Mouse (Mus musculus): Measurements from ENCODE around the gene Gm17655. TPM values are rescaled to one million over a fixed set of nuclear protein-coding genes. Genes with fewer than 3 reads are reported as not detected.
"Not testable (repeated sequence)": the region's sequence is repeated elsewhere in the genome, so short reads cannot be mapped to it uniquely, and the experiment has no call there.

The Gm17655 gene
- polyA plus RNA-seq (2015; fragmentation: Nextera tagmentation; extraction: Ambion mirVana): 4.7 and 8.9 TPM in 2 replicates

DNA sequence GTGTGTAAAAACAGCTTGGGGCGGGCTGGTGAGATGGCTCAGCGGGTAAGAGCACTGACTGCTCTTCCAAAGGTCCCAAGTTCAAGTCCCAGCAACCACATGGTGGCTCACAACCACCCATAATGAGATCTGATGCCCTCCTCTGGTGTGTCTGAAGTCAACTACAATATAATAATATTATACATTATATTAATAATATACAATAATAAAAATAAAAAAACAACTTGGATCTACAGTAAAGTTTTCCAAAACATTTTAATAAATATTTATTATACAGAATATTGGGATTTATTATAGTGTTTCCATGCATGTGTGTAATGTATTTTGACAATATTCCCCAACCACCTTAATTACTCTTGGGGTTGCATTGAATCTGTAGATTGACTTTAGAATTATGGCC, at the start of gene Gm17655:
Gene Gm17655 (minus strand): TSS at position 101 of the 400 bp plus-strand sequence.
- not testable (repeated sequence) for H3K4me2 ChIP-seq (ENCODE audit: low read length); H3K4me3 ChIP-seq (ENCODE audit: low read depth, low read length); H3K27me3 ChIP-seq (ENCODE audit: control insufficient read depth, insufficient read depth, low read depth, low read length); H3K9ac ChIP-seq (ENCODE audit: low read depth, low read length); ATAC-seq; H3K4me1 ChIP-seq (ENCODE audit: control insufficient read depth, insufficient read depth, low read length); H3K36me3 ChIP-seq (ENCODE audit: control insufficient read depth, insufficient read depth, low read length); H3K27ac ChIP-seq (ENCODE audit: low read length)
- WGBS: 93% methylated on average over 2 of the region's 2 CpGs
- H3K9me3 ChIP-seq (replicated peaks; ENCODE audit: control insufficient read depth, low read length, poor library complexity, severe bottlenecking): peaks cover 24% of the 10 kb centered on the region

DNA sequence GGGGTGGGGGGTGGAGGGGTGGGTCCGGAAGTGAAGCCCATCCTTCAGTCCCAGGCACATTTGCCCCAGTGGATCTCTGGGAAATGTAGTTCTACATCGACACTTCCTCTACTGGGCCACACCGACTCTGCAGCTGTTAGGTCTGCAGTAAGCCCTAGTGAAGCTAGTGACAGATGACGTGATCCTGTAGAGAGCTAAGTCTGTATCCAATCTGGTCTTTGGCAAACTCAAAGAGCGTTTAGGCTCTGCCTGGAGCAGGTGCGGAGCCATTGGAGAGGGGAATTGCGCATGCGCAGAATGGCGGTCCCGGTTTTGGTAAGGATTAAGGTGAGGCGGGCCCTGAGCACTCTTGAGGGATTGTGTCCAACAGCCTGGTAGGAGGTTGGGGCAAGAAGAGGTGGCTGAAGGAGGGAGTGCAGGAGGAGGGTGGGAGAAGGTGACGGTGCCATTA, 37.7 kb upstream of the Gm17655 start, which contains the start of gene Zfp605:
Gene Zfp605 (plus strand): TSS at position 102 of the 451 bp plus-strand sequence.
- H3K27ac ChIP-seq (ENCODE audit: low read length): peak within 1 kb of the TSS; percentile 96
- under 1% methylated on average over 12 of the region's 12 CpGs for WGBS
- H3K27me3 ChIP-seq (ENCODE audit: control insufficient read depth, insufficient read depth, low read depth, low read length): no peaks in the 10 kb centered on the region
- peak within 1 kb of the TSS; percentile 69 for H3K4me3 ChIP-seq (ENCODE audit: low read depth, low read length)
- H3K9me3 ChIP-seq (replicated peaks; ENCODE audit: control insufficient read depth, low read length, poor library complexity, severe bottlenecking): no peaks in the 10 kb centered on the region
- H3K4me2 ChIP-seq (ENCODE audit: low read length): peak within 1 kb of the TSS; percentile 87
- H3K36me3 ChIP-seq (ENCODE audit: control insufficient read depth, insufficient read depth, low read length): peaks cover 28% of the 10 kb centered on the region
- peak; percentile 66 for ATAC-seq
- peaks cover 15% of the 10 kb centered on the region for H3K4me1 ChIP-seq (ENCODE audit: control insufficient read depth, insufficient read depth, low read length)
- H3K9ac ChIP-seq (ENCODE audit: low read depth, low read length): peak within 1 kb of the TSS; percentile 86

DNA sequence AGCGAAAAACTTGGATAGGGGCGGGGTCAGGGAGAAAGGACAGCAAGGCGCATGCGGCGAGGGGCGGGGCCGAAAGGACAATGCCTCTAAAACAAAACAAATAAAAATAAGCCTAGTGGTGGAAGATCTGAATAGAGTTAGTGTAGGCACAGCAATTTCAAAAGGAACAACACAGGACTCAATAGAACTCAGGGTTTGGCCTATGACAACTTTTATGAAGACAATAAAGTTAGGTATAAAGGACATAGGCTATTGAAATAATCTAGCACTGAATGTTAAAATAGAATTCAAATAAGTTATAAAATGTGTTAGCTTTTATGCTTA, 36.0 kb upstream of the Gm17655 start:
- Histone ChIP-seq H3K9ac (ENCODE audit: low read depth, low read length) (no peak overlapping the region), H3K27me3 (ENCODE audit: control insufficient read depth, insufficient read depth, low read depth, low read length) (no peaks in the 10 kb centered on the region), H3K4me3 (ENCODE audit: low read depth, low read length) (peak overlapping the region; percentile 69), H3K9me3 (replicated peaks; ENCODE audit: control insufficient read depth, low read length, poor library complexity, severe bottlenecking) (no peaks in the 10 kb centered on the region), H3K4me2 (ENCODE audit: low read length) (peak overlapping the region; percentile 90), H3K36me3 (ENCODE audit: control insufficient read depth, insufficient read depth, low read length) (peaks cover 33% of the 10 kb centered on the region), H3K4me1 (ENCODE audit: control insufficient read depth, insufficient read depth, low read length) (peaks cover 15% of the 10 kb centered on the region), H3K27ac (ENCODE audit: low read length) (peak overlapping the region; percentile 97)
- WGBS: under 1% methylated on average over 7 of the region's 7 CpGs
- ATAC-seq: no peak

DNA sequence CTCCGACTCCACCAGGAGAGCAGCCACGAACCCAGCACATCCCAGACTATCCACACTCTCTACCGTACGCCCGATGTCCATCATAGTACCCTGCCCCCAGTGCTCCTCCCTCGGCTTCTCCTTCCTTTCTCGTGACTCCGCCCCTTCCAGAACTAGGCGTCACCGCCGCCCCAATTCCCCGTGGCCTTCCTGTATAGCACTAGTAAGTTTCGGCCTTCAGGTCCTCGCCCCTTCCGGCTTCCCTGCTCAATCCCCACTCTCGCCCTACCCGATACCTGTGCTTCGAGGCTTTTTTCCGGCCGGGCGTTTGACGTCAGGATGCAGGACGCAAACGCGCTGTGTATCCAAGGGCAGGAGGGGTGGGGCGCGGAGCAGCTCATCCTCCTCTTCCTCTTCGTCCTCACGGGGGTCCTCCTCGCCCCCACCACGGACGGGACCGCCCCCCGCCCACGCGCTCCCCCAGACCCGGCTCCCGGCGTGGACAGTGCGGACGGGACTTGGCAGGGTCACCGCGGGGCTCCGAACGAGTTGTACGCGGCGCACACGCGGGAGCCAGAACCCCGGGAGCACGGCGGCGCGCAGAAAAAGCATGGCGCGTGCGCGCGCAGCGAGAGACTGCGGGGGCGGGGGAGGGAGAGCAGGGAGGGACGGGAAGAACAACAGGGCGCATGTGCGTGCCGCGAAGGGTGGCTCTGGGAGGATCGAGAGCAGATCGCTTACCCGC, 35.4 kb upstream of the Gm17655 start, which contains the start of gene Gtpbp6:
Gene Gtpbp6 (minus strand): TSS at position 617 of the 724 bp plus-strand sequence.
- WGBS: under 1% methylated on average over 70 of the region's 71 CpGs
- H3K9me3 ChIP-seq (replicated peaks; ENCODE audit: control insufficient read depth, low read length, poor library complexity, severe bottlenecking): no peaks in the 10 kb centered on the region
- peak; percentile 77 for ATAC-seq

DNA sequence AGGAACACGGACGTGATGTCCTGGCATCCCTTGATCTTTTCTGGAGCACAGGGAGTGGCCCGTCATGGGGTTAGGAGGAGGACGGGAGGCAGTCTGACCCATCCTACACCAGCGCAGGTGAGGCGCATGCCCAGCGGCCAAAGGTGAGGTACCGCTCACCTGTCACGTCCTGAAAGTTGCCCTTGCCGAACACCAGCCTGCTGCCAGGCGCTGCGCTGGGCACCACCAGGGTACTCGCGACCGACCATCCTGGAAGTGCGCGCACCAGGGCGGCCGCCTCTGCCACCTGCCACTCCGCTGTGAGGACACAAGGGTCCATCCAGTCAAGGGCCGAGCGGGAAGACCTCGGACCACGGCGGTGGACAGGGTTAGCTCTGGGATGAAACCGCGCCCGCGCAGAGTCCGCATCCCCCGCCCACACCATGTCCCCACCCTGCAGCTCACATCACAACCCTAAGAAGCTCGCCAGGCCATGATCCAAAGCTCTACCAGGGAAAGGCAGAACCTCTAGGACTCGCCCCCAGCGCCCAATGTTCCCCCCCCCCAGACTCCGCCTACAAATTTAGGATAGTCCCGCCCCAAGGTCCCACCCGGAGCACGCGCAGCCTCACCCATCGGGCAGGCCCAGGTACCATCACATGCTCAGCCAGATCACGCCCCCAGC, 34.7 kb upstream of the Gm17655 start:
- no peaks in the 10 kb centered on the region for H3K27me3 ChIP-seq (ENCODE audit: control insufficient read depth, insufficient read depth, low read depth, low read length)
- peak; percentile 29 for ATAC-seq
- H3K27ac ChIP-seq (ENCODE audit: low read length): peak overlapping the region; percentile 97
- H3K9ac ChIP-seq (ENCODE audit: low read depth, low read length): peak overlapping the region; percentile 75
- 15% methylated on average over 41 of the region's 41 CpGs for WGBS
- H3K9me3 ChIP-seq (replicated peaks; ENCODE audit: control insufficient read depth, low read length, poor library complexity, severe bottlenecking): no peaks in the 10 kb centered on the region
- H3K4me2 ChIP-seq (ENCODE audit: low read length): peak overlapping the region; percentile 90
- peak overlapping the region; percentile 69 for H3K4me3 ChIP-seq (ENCODE audit: low read depth, low read length)
- H3K36me3 ChIP-seq (ENCODE audit: control insufficient read depth, insufficient read depth, low read length): peaks cover 32% of the 10 kb centered on the region
- peaks cover 17% of the 10 kb centered on the region for H3K4me1 ChIP-seq (ENCODE audit: control insufficient read depth, insufficient read depth, low read length)

More for the DNA sequence above, 35.4 kb upstream of the Gm17655 start, which contains the start of gene Gtpbp6:
- H3K27ac ChIP-seq (ENCODE audit: low read length): peak within 1 kb of the TSS; percentile 97
- H3K4me3 ChIP-seq (ENCODE audit: low read depth, low read length): peak within 1 kb of the TSS; percentile 69
- H3K27me3 ChIP-seq (ENCODE audit: control insufficient read depth, insufficient read depth, low read depth, low read length): no peaks in the 10 kb centered on the region
- H3K4me1 ChIP-seq (ENCODE audit: control insufficient read depth, insufficient read depth, low read length): peaks cover 15% of the 10 kb centered on the region
- H3K4me2 ChIP-seq (ENCODE audit: low read length): peak within 1 kb of the TSS; percentile 90
- peaks cover 33% of the 10 kb centered on the region for H3K36me3 ChIP-seq (ENCODE audit: control insufficient read depth, insufficient read depth, low read length)
- H3K9ac ChIP-seq (ENCODE audit: low read depth, low read length): peak within 1 kb of the TSS; percentile 75

DNA sequence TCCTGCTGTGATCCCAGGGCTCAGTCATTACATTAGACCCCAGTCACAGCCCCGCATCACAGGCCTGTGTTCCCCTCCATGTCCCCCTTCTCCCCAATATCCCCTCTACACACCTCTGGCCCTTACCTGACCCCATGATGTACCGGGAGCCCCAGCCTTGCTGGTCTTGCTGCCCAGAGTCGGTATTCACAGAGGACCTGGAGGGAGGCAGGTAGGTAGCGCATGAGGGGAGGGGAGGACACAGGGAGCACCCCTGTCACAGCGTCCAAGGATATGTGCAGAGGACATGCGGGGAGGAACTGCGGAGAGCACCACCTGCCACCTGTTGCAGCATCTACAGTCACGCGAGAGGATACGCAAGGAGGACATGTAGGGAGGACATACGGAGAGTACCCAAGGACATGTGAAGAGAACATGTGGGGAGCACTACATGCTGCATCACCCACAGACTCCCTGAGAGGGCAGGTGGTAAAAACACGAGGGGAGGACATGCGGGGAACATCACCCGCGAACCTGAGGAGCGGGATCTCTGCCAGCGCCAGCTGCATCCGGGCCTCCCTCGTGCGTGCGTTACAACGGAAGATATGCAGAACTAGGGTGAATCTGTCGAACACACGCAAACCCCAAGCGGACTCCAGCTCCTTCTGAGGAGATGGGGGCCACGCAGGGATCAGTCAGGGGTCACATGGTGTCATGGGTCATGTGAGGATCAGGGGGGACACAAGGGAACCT, 34.0 kb upstream of the Gm17655 start:
- Histone ChIP-seq H3K27ac (ENCODE audit: low read length) (no peak overlapping the region), H3K9me3 (replicated peaks; ENCODE audit: control insufficient read depth, low read length, poor library complexity, severe bottlenecking) (no peaks in the 10 kb centered on the region), H3K9ac (ENCODE audit: low read depth, low read length) (peak overlapping the region; percentile 75; the same call in 1 of the 2 replicates), H3K4me3 (ENCODE audit: low read depth, low read length) (peak overlapping the region; percentile 69), H3K4me2 (ENCODE audit: low read length) (peak overlapping the region; percentile 90), H3K4me1 (ENCODE audit: control insufficient read depth, insufficient read depth, low read length) (peaks cover 21% of the 10 kb centered on the region), H3K36me3 (ENCODE audit: control insufficient read depth, insufficient read depth, low read length) (peaks cover 32% of the 10 kb centered on the region), H3K27me3 (ENCODE audit: control insufficient read depth, insufficient read depth, low read depth, low read length) (no peaks in the 10 kb centered on the region)
- 96% methylated on average over 26 of the region's 26 CpGs for WGBS
- no peak for ATAC-seq

DNA sequence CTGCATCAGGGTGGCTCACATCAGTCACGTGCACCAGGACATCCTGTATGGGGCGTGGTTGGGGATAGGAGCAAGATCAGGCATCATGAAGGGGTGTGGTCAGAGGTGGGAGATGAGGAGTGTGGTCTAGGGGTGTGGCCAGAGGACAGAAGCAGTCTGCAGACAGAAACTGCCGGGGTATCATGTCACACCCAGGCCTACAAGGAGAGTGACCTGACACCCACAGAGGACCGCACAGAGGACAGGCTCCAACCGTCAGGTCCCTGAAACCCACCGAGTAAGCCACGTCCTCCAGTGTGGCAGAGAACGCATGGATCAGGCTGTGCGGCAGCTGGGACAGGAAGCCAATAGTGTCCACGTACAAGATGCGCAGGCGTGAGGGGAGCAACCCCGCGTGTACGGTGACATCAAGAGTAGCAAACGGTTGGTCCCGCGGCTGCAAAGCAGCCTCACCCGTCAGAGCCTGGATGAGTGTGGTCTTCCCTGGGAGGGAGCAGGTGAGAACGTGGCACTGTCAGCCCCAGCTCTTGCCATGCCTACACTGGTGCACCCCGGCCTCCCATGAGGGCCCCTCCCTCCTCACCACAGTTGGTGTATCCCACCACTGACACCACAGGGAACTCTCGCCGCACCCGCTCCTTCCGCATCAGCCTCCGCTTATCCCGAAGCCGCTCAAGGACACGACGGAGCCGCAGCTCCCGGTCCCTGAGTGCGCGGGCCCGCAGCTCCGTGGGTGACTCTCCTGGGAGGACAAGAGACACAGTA, 32.5 kb upstream of the Gm17655 start:
- Histone ChIP-seq H3K4me3 (ENCODE audit: low read depth, low read length) (no peak overlapping the region), H3K9me3 (replicated peaks; ENCODE audit: control insufficient read depth, low read length, poor library complexity, severe bottlenecking) (no peaks in the 10 kb centered on the region), H3K36me3 (ENCODE audit: control insufficient read depth, insufficient read depth, low read length) (peaks cover 32% of the 10 kb centered on the region), H3K4me1 (ENCODE audit: control insufficient read depth, insufficient read depth, low read length) (peaks cover 21% of the 10 kb centered on the region), H3K27ac (ENCODE audit: low read length) (no peak overlapping the region), H3K4me2 (ENCODE audit: low read length) (no peak overlapping the region), H3K9ac (ENCODE audit: low read depth, low read length) (no peak overlapping the region), H3K27me3 (ENCODE audit: control insufficient read depth, insufficient read depth, low read depth, low read length) (no peaks in the 10 kb centered on the region)
- 95% methylated on average over 36 of the region's 36 CpGs for WGBS
- ATAC-seq: no peak

DNA sequence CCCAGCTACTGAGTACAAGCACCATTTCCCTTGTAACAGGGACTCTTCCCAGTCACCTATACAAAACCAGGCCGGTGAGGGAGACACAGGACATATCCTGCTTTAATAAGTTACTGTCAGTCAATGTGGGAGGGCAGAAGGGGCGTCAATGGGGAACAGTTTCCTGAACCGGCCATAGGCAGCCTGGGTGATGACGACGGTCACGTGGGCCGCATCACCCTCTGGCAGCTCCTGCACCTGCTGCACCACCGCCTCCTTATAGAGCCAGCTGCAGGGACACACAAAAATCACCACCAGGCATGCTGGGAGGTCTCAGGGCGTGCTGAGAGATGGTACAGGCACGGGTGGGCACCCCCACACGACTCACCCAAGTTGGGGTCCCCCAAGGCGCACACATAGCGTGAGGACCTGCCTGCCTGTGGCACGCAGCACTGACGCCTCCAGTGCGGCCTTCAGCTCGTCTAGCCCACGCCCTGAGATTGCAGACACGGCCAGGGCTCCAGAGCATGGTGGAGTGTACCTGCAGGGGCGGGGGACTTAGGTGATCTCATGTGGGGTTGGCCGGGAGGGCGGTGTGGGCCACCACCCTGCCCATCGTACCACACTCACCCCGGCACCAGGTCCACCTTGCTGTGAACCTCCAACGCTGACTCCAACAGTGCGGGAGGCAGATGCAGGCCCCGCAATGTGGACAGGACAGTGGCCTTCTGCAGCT, 31.7 kb upstream of the Gm17655 start:
- H3K36me3 ChIP-seq (ENCODE audit: control insufficient read depth, insufficient read depth, low read length): peaks cover 32% of the 10 kb centered on the region
- no peak for ATAC-seq
- no peak overlapping the region for H3K9ac ChIP-seq (ENCODE audit: low read depth, low read length)
- no peak overlapping the region for H3K4me2 ChIP-seq (ENCODE audit: low read length)
- H3K4me1 ChIP-seq (ENCODE audit: control insufficient read depth, insufficient read depth, low read length): peaks cover 21% of the 10 kb centered on the region
- no peaks in the 10 kb centered on the region for H3K9me3 ChIP-seq (replicated peaks; ENCODE audit: control insufficient read depth, low read length, poor library complexity, severe bottlenecking)
- H3K27ac ChIP-seq (ENCODE audit: low read length): no peak overlapping the region
- WGBS: 95% methylated on average over 27 of the region's 27 CpGs
- H3K27me3 ChIP-seq (ENCODE audit: control insufficient read depth, insufficient read depth, low read depth, low read length): no peaks in the 10 kb centered on the region
- H3K4me3 ChIP-seq (ENCODE audit: low read depth, low read length): no peak overlapping the region

All from midbrain, embryonic 16.5 days (tissue).